Mouse (Mus musculus): ENCODE results near the gene Robo1.

The Robo1 gene

GRCm38 (mm10) chr16:72990376-72991167 is 682.5 kb downstream of the Robo1 start:
- in situ Hi-C loops (cut with MboI, MseI): loop anchor here (25.0 kb wide), 3 partner anchors 628 to 1753 kb away; no protein-coding TSS in a partner anchor

- in situ Hi-C loops (cut with MboI, MseI): loop anchor here (25.0 kb wide), 3 partner anchors 631 to 1756 kb away; no protein-coding TSS in a partner anchor
Measured at GRCm38 (mm10) chr16:72993189-72993588, 685.1 kb downstream of the Robo1 start.

GRCm38 (mm10) chr16:72993594-72993993 is 685.5 kb downstream of the Robo1 start:
- in situ Hi-C loops (cut with MboI, MseI): loop anchor here (25.0 kb wide), 3 partner anchors 631 to 1756 kb away; no protein-coding TSS in a partner anchor

DNA sequence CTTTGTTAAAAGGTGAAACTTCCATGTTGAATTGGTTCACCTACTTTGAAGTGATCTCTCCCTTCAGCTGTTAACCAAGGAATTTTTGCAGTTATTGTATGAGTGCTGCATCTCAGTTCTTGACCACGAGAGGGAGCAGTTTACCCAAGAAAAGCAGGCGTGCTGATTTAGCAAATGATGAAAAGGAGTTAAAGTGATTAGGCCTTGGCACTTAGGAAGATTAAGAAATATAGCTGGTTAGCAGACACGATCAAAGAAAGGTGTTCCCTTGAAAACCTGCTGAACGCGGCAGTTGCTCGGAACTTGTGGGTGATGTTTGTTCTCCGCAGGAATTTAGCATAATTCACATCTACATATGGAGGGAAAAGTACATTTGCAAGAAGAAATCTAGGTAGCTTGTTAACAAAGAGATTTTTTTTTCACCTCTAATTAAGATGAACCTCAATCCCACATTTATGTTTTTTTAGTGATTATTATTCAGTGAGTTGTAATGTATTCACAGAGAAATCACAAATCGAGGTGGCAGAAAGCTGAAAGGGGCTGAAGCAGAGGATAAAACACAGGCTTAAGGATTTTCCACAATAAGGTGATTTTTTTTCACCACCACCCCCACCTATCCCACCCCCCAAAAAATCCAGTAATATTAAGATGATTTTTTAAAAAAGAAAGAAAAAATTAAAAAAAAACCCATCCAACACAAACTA is 687.3 kb downstream of the Robo1 start:
- in situ Hi-C loops (cut with MboI, MseI): loop anchor here (25.0 kb wide), 3 partner anchors 633 to 1758 kb away; no protein-coding TSS in a partner anchor

- in situ Hi-C loops (cut with MboI, MseI): loop anchor here (25.0 kb wide), 3 partner anchors 634 to 1759 kb away; no protein-coding TSS in a partner anchor
Measured at GRCm38 (mm10) chr16:72995955-72996535, 687.9 kb downstream of the Robo1 start.

GRCm38 (mm10) chr16:72998677-72999076 is 690.6 kb downstream of the Robo1 start:
- in situ Hi-C loops (cut with MboI, MseI): loop anchor here (25.0 kb wide), 3 partner anchors 636 to 1761 kb away; no protein-coding TSS in a partner anchor

DNA sequence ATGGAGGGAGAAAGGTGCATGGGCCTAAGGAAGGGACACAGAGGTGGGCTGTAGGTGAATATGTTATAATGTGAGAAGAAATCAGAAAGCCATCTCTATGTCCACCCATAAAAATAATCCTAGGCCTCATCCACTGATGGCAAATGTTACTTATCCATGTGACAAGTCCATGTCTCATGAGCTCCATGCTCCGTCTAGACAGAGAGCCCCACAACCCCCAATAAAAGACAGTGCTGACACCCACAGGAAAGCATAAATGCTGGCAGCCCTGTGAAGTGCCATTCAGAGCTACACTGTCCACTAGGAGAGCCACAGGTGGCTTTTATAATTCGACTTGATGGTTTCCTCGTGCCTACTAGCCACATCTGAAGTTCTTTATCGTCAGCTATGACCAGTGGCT is 694.6 kb downstream of the Robo1 start:
- in situ Hi-C loops (cut with MboI, MseI): no loop called here

DNA sequence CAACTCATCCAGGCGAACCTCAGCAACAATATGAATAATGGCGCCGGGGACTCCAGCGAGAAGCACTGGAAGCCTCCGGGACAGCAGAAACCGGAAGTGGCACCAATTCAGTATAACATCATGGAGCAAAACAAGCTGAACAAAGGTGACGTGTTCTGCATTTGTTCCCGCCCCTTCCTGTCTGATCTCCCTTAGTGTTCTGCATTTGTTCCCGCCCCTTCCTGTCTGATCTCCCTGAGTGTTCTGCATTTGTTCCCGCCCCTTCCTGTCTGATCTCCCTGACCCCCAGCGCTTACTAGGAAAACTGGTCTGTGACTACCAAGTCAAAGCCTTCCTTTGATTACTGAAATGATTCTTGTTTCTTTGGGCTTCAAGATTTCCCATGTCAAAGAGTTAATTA is 696.5 kb downstream of the Robo1 start:
- in situ Hi-C loops (cut with MboI, MseI): no loop called here

DNA sequence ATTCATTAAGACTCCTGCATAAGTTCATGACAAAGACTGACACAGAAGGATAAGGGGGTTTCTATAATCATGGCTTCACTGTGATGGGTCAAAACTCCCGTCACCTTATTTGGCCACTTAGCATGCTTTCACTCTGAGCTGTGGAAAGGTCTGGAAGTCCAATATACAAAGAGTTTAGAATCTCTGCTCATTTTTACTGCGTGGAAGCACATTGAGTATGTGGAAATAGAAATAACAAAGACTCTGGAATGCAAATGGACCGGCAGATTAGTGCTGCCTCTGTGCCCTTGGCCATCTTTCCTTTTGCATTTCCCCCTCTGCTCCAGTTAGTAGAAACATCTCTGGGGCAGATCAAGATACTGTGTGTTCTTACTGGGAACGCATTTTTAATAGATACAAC is 697.7 kb downstream of the Robo1 start:
- in situ Hi-C loops (cut with MboI, MseI): no loop called here

- in situ Hi-C loops (cut with MboI, MseI): no loop called here
Measured at GRCm38 (mm10) chr16:73007434-73007833, 699.3 kb downstream of the Robo1 start.

DNA sequence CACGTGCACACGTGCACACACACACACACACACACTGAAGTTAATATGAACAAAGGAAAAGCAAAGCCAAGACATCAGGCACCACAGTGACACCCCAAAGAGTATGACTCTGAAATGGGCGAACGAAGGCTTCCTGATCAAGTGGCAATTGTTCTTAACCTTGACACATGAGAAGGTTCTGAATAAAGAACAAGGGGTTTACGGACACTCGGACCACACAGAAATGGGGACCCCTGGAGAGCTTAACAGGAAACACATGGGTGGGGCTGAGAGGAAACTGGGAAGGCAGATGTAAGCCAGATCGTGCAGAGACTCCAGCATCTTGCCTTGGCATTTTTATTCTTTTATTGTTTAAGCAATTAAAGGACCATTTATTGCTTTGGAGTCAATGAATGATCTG is 703.2 kb downstream of the Robo1 start:
- in situ Hi-C loops (cut with MboI, MseI): no loop called here

DNA sequence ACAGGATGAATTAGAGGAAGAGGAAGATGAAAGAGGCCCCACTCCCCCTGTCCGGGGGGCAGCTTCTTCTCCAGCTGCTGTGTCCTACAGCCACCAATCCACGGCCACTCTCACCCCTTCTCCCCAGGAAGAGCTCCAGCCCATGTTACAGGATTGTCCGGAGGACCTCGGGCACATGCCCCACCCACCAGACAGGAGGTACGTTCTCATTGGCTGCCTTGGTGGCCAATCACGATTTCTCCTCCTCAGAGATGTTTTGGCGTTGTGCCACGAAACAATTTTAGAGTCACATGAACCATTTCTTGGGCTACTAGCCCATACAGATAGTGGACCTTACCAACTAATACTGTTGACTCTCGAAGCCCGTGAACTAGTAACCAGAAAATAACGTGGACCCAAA is 704.8 kb downstream of the Robo1 start:
- in situ Hi-C loops (cut with MboI, MseI): no loop called here

- in situ Hi-C loops (cut with MboI, MseI): no loop called here
Measured at GRCm38 (mm10) chr16:73014544-73014943, 706.4 kb downstream of the Robo1 start.

DNA sequence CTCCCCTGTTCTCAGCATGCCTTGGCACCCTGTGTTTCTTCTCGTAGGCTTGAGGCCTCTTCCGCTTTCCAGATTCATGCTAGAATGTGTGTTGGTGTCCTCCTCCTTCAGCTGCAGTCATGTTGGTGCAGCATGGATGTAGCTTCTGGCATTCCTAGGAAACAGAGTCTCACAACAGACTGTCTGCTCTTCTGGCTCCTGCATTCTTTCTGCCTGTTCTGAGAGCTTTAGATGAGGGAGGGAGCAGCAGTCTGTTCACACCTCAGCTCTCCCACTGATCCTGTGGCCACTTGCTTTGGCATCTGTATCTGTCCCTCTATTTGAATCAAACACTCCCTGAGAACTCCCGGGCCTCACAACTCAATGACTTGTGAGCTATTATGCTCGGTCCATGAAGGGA is 707.9 kb downstream of the Robo1 start:
- in situ Hi-C loops (cut with MboI, MseI): no loop called here

DNA sequence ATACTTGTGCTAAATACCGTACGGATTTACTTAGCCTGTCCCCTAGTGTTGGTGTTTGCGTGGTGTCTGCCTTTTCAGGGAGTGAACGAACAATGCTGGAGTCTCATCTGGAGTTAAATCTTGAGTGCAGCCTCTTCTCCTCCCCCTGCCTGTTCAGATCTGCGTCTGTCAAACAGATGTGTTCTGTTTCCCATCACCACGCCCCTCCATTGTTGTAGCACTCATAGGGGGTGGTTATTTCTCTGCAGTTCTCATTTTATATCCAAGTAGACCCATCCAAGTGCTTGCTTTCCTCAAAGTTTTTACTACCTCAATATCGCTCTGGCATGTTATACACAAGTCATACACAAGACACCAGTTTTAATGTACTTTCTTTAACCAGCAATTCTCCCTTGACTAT is 708.7 kb downstream of the Robo1 start:
- in situ Hi-C loops (cut with MboI, MseI): no loop called here

DNA sequence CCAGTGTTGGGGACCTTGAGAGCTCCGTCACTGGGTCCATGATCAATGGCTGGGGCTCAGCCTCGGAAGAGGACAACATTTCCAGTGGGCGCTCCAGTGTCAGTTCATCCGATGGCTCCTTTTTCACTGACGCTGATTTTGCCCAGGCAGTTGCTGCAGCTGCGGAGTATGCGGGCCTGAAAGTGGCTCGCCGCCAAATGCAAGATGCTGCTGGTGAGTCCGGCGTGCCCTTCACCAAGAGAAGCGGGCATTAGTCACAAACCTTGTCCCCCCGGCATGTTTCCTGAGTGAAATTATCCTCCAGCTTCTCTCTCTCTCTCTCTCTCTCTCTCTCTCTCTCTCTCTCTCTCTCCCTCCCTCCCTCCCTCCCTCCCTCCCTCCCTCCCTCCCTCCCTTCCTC is 716.2 kb downstream of the Robo1 start:
- in situ Hi-C loops (cut with MboI, MseI): no loop called here

DNA sequence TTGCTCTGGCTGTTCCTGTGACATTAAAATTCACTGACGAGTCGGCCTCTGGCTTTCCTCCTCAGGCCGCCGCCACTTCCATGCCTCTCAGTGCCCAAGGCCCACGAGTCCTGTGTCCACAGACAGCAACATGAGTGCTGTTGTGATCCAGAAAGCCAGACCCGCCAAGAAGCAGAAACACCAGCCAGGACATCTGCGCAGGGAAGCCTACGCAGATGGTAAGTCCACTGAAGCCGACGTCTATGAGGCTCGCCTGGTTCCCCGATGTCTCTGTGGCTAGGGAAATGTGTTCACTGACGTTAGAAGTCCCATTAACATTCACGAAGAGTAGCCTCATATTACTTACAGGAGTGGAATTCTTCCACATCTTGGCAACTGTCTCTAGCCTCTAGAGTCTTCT is 719.6 kb downstream of the Robo1 start:
- in situ Hi-C loops (cut with MboI, MseI): no loop called here

- in situ Hi-C loops (cut with MboI, MseI): no loop called here
Measured at GRCm38 (mm10) chr16:73030999-73031398, 722.9 kb downstream of the Robo1 start.

GRCm38 (mm10) chr16:73035210-73035985 is 727.3 kb downstream of the Robo1 start:
- in situ Hi-C loops (cut with MboI, MseI): no loop called here

- in situ Hi-C loops (cut with MboI, MseI): no loop called here
Measured at GRCm38 (mm10) chr16:73038552-73038951, 730.4 kb downstream of the Robo1 start.

DNA sequence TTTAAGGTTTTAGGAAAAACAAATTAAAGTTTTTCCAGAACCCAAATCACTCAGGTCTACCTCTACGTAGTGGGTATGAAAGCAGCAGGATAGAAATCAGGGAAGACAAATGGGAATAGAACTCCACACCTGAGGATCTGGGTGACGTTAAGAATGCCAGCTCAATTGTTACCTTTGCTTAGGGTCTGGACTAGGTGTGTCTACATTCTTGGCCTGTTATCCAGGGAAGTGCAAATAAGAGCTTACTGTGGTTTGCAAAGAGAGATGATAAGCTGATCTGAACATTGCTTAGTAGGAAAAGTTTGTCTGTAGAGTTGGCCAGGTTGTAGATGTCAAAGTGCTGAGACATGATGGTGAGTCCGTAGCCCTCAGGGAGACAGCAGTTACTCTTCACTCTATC is 754.4 kb downstream of the Robo1 start:
- in situ Hi-C loops (cut with MboI, MseI): no loop called here
